Mouse (Mus musculus) cortical plate, adult 2 months (tissue): ENCODE results near the gene Ssbp4. TPM values are rescaled to one million over a fixed set of nuclear protein-coding genes. Genes with fewer than 3 reads are reported as not detected.

Experiments
- H3K27ac ChIP-seq: fragments of 200-500 bp; 2 replicates; pipeline ENCODE4 v1.5.1; 2012; ENCODE audit warnings: low read length, control low read depth, inconsistent platforms; ENCODE audit not compliant: insufficient read depth
- H3K4me1 ChIP-seq: fragments of 200-500 bp; 2 replicates; pipeline ENCODE4 v1.6.1; 2011; ENCODE audit warnings: low read length; ENCODE audit not compliant: control insufficient read depth, insufficient read depth
- H3K4me3 ChIP-seq: fragments of 200-500 bp; 2 replicates; pipeline ENCODE4 v1.5.1; 2011; ENCODE audit warnings: mild to moderate bottlenecking, low read length, control low read depth; ENCODE audit not compliant: insufficient read depth
- CTCF ChIP-seq: fragments of 200-500 bp; IDR thresholded peaks from 2 replicates; pipeline ENCODE4 v1.5.1; 2011; ENCODE audit warnings: mild to moderate bottlenecking, control low read depth, low read length; ENCODE audit not compliant: insufficient read depth; ENCODE audit errors: extremely low read depth
- POLR2A ChIP-seq: fragments of 200-500 bp; IDR thresholded peaks from 2 replicates; pipeline ENCODE4 v1.6.1; 2011; ENCODE audit warnings: mild to moderate bottlenecking, low read length, control low read depth; ENCODE audit not compliant: insufficient read depth; ENCODE audit errors: extremely low read depth
- polyA plus RNA-seq: library from polyadenylated mRNA; depleted of rRNA; stranded (reverse); fragments of >200 nt; gene quantifications from 2 replicates; pipeline ENCODE4 v1.2.3, GENCODE M21; 2012

Ssbp4 gene
- polyA plus RNA-seq, 1 experiment: 241 TPM

GRCm38 (mm10) chr8:70574302-70574701 is 34.4 kb downstream of the Ssbp4 start:
- no peak for TF ChIP-seq POLR2A
- no peak for TF ChIP-seq CTCF
- peaks cover 4% of the 10 kb centered on the region for H3K4me1 ChIP-seq
- no peak overlapping the region for H3K4me3 ChIP-seq
- peak overlapping the region; percentile 55; the same call in 1 of the 2 replicates for H3K27ac ChIP-seq

- Histone ChIP-seq H3K4me1 (peaks cover 4% of the 10 kb centered on the region), H3K27ac (0 out of 2 replicates have a peak overlapping the region, but pooled peaks have one; percentile 3), H3K4me3 (no peak overlapping the region)
- TF ChIP-seq POLR2A: no peak
- TF ChIP-seq CTCF: no peak
Measured at GRCm38 (mm10) chr8:70570990-70571389, 37.7 kb downstream of the Ssbp4 start.

GRCm38 (mm10) chr8:70570360-70570759 is 38.3 kb downstream of the Ssbp4 start:
- Histone ChIP-seq H3K4me1 (peaks cover 8% of the 10 kb centered on the region), H3K27ac (no peak overlapping the region), H3K4me3 (no peak overlapping the region)
- TF ChIP-seq POLR2A (no peak), CTCF (no peak)

GRCm38 (mm10) chr8:70565561-70565960 is 43.1 kb downstream of the Ssbp4 start:
- no peak overlapping the region for H3K4me3 ChIP-seq
- H3K27ac ChIP-seq: no peak overlapping the region
- TF ChIP-seq CTCF (no peak), POLR2A (no peak)
- peaks cover 14% of the 10 kb centered on the region for H3K4me1 ChIP-seq

GRCm38 (mm10) chr8:70564696-70565235 is 43.9 kb downstream of the Ssbp4 start:
- TF ChIP-seq CTCF: no peak
- TF ChIP-seq POLR2A: no peak
- Histone ChIP-seq H3K27ac (no peak overlapping the region; the same call in 1 of the 2 replicates), H3K4me3 (no peak overlapping the region), H3K4me1 (peaks cover 16% of the 10 kb centered on the region)

- TF ChIP-seq CTCF: no peak
- no peak for TF ChIP-seq POLR2A
- no peak overlapping the region for H3K27ac ChIP-seq
- H3K4me3 ChIP-seq: no peak overlapping the region
- peaks cover 17% of the 10 kb centered on the region for H3K4me1 ChIP-seq
Measured at GRCm38 (mm10) chr8:70563763-70564387, 44.8 kb downstream of the Ssbp4 start.

GRCm38 (mm10) chr8:70562802-70563201 is 45.9 kb downstream of the Ssbp4 start:
- Histone ChIP-seq H3K4me3 (no peak overlapping the region), H3K27ac (no peak overlapping the region), H3K4me1 (peaks cover 19% of the 10 kb centered on the region)
- TF ChIP-seq POLR2A: no peak
- TF ChIP-seq CTCF: no peak

GRCm38 (mm10) chr8:70561809-70562535 is 46.7 kb downstream of the Ssbp4 start:
- H3K27ac ChIP-seq: peak overlapping the region; percentile 86
- H3K4me3 ChIP-seq: no peak overlapping the region
- peaks cover 19% of the 10 kb centered on the region for H3K4me1 ChIP-seq
- no peak for TF ChIP-seq POLR2A
- TF ChIP-seq CTCF: no peak

GRCm38 (mm10) chr8:70561357-70561756 is 47.3 kb downstream of the Ssbp4 start:
- H3K4me1 ChIP-seq: peaks cover 19% of the 10 kb centered on the region
- H3K4me3 ChIP-seq: no peak overlapping the region
- TF ChIP-seq POLR2A (no peak), CTCF (no peak)
- H3K27ac ChIP-seq: peak overlapping the region; percentile 86
